Mouse (Mus musculus) frontal cortex, postnatal 10 days (tissue): Measurements from ENCODE around the gene F8a.
"Not testable (repeated sequence)": the region's sequence is repeated elsewhere in the genome, so short reads cannot be mapped to it uniquely, and the experiment has no call there.

Experiments used
- DNase-seq, 2 experiments: peaks; one replicate each; pipeline ENCODE4 v3.0.0; 2022; ENCODE audit warnings: low spot score in 2 of 2, mixed read lengths in 1 of 2

Gene F8a

DNA sequence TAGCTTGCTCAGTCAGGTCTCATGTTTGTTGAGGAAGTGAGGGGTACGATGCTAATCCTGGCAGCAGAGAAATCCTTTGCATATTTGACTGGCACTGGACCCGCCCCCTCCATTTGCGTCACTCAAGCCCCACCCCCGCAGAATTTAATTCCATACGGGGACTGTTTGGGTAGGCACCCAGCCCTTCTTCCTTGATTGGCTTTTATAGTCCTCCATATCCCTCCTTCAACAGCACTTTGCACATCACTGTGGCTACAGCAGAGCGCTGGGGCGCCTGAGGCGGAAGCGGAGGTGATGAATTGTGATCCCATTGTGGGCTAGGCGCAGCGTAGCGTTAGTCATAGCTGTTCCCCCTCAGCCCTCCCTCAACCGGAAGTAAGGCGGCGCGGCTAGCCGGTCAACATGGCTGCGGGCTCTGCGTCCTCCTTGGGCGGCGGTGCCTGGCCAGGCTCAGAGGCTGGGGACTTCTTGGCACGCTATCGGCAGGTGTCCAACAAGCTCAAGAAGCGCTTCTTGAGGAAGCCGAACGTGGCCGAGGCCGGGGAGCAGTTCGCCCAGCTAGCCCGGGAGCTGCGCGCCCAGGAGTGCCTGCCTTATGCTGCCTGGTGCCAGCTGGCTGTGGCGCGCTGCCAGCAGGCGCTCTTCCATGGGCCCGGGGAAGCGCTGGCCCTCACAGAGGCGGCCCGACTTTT is at the start of gene F8a:
Gene F8a, plus strand, starts transcription at position 378 of the 692 bp plus-strand sequence.
- peak; percentile 63 to 71 for DNase-seq

DNA sequence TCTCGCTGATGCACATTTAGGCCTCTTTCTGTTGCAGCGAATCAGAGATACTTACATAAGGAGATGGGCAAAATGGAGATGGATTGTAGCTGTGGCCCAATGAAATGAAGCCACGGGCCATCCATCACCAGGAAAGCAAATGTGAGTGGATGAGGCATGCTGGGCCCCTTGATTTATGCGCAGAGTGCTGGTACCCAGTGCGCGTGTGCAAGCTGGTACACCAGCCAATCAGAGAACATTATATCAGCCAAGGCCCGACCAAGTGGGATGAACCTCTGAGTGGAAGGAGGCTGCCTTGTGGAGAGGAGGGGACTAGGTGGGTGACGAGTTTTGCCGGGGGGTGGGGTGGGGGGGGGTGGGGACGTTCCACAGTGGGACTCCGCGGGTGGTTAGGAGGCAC is 36.2 kb upstream of the F8a start, which contains the start of gene Xlr3b:
Gene Xlr3b, plus strand, starts transcription at position 274 of the 400 bp plus-strand sequence.
- peak in 1 of 2 experiments; percentile 6 for DNase-seq

DNA sequence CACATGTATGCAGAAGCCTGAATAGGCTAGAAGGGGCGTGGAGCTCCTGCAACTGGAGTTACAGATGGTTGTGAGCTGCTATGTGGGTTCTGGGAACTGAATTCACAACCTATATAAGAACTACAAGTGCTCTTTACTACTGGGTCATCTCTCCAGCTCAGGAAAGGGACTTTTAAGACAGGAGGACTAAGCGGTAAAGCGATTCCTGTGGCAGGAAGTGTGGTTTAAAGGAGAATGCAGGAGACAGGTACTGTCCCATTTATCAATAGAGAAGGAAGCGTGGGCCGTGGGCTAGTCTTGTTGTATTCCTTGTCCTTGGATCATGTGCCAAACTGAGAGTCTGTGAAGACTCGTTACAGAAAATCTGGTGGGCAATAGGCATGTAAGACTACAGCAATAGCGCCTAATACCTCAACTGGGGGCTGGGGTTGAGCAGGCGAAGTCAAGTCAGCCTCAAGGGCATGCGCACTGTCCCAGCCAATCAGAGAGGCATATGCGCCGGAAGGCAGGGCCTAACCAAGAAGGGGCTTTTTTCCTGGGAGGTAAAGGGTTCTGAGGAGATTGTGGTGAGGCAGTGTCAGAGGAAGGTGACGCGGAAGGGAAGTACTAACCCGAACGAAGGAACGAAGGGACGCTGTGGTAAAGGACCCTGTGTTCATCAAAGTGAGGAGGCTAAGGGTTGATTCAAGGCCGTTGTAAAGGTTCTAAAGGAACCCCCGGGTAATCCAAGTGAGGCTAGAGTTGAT is 14.1 kb upstream of the F8a start, which contains the start of gene Xlr4b:
Gene Xlr4b, plus strand, starts transcription at position 515 of the 746 bp plus-strand sequence.
- DNase-seq = not testable (repeated sequence)

DNA sequence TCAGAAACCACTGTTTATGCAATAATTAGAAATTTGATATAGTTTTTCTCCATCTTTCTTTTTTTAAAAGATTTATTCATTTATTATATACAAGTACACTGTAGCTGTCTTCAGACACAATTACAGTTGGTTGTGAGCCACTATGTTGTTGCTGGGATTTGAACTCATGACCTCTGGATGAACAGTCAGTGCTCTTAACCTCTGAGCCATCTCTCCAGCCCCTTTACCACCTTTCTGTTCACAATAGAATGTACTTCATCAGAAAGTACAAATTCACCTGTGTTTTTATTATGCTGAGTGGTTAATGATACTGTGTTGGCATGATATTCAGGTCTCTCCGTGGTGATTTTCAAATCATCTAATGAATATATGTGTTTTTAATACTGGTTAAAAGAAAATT is 2.7 kb upstream of the F8a start:
- no peak for DNase-seq

DNA sequence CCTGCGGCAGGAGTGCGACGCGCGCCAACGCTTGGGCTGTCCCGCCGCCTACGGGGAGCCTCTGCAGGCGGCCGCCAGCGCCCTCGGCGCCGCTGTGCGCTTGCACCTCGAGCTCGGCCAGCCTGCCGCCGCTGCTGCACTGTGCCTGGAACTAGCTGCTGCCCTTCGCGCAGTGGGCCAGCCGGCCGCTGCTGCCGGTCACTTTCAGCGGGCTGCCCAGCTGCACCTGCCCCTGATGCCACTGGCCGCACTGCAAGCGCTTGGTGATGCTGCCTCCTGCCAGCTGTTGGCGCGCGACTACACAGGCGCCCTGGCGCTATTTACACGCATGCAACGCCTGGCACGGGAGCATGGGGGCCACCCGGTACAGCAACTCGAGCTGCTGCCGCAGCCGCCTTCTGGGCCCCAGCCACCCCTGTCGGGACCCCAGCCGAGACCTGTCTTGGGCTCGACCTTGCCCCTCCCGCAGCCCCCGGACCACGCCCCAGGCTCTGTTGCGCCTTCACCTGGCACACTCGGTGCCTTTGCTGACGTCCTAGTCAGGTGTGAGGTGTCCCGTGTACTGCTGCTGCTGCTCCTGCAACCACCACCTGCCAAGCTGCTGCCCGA is 619 bp downstream of the F8a start:
- DNase-seq = peak; percentile 43 to 50

DNA sequence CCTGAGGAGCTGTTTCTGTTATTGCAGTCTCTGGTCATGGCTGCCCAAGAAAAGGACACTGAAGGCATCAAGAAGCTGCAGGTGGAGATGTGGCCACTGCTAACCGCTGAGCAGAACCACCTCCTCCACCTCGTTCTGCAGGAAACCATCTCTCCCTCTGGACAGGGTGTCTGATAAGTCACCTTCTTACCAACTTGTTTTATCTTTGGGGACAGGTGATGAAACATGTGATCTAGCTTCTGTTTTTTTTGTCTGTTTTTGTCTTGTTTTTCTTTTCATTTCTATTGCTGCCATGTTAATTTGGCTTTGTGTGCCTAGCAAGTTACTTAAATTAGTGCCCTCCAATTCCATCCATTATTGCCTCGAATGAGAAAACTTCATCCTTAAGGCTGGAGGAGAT is 1.2 kb downstream of the F8a start:
- no peak for DNase-seq

DNA sequence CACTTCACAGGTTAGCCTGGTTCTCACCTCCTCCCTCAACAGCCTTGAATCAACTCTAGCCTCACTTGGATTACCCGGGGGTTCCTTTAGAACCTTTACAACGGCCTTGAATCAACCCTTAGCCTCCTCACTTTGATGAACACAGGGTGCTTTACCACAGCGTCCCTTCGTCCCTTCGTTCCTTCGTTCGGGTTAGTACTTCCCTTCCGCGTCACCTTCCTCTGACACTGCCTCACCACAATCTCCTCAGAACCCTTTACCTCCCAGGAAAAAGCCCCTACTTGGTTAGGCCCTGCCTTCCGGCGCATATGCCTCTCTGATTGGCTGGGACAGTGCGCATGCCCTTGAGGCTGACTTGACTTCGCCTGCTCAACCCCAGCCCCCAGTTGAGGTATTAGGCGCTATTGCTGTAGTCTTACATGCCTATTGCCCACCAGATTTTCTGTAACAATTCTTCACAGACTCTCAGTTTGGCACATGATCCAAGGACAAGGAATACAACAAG is 14.8 kb downstream of the F8a start, which contains the start of gene Xlr4c:
Gene Xlr4c, minus strand, starts transcription at position 310 of the 505 bp plus-strand sequence.
- DNase-seq = not testable (repeated sequence)

DNA sequence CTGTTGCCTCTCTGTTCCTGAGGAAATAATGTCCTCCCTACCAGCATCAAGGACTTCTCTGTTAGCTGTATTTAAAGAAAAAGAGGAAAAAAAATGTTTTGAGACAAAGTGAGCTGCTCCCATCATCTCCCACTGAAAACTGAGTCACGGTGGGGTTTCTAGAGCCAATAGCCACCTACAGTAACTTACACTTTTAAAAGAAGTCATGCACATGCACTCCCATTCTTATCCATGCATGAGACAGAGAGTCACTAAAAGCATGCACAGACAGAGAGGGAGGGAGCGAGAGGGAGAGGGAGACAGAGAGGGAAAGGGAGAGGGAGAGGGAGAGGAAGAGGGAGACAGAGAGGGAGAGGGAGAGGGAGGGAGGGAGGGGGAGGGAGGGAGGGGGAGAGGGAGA is 34.3 kb downstream of the F8a start:
- DNase-seq = not testable (repeated sequence)

DNA sequence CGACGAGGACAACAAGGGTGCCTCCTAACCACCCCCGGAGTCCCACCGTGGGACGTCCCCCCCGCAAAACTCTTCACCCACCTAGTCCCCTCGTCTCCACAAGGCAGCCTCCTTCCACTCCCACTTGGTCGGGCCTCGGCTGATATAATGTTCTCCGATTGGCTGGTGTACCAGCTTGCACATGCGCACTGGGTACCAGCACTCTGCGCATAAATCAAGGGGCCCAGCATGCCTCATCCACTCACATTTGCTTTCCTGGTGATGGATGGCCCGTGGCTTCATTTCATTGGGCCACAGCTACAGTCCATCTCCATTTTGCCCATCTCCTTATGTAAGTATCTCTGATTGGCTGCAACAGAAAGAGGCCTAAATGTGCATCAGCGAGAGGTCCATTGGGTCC is 37.2 kb downstream of the F8a start, which contains the start of gene Xlr3c:
Gene Xlr3c, minus strand, starts transcription at position 121 of the 400 bp plus-strand sequence.
- not testable (repeated sequence) for DNase-seq
